Mouse (Mus musculus): ENCODE results near the gene Bcl10. TPM values are rescaled to one million over a fixed set of nuclear protein-coding genes. Genes with fewer than 3 reads are reported as not detected.

The Bcl10 gene
- polyA plus RNA-seq, 1 experiment, result 15.0 TPM

- Histone ChIP-seq H3K4me3 (replicated peaks; ENCODE audit: insufficient read depth, low read depth, low read length) (no peak overlapping the region), H3K4me1 (ENCODE audit: control insufficient read depth, insufficient read depth, low read length) (no peaks in the 10 kb centered on the region; the same call in 1 of the 2 replicates), H3K27me3 (ENCODE audit: control insufficient read depth, insufficient read depth, low read length) (no peaks in the 10 kb centered on the region; the same call in 1 of the 2 replicates), H3K27ac (ENCODE audit: insufficient read depth, low read length) (no peak overlapping the region)
- TF ChIP-seq CTCF (IDR thresholded peaks at IDR 0.05; ENCODE audit: borderline replicate concordance, insufficient read depth, low read depth, low read length) (no peak), POLR2A (IDR thresholded peaks at IDR 0.05; ENCODE audit: borderline replicate concordance, insufficient read depth, low read length) (no peak)
- WGBS, result 48% methylated on average over 2 of the region's 2 CpGs
- no peak for DNase-seq
Observed at GRCm38 (mm10) chr3:145883233-145883632, 39.4 kb upstream of the Bcl10 start.

- Histone ChIP-seq H3K27me3 (ENCODE audit: control insufficient read depth, insufficient read depth, low read length) (no peaks in the 10 kb centered on the region; the same call in 1 of the 2 replicates), H3K27ac (ENCODE audit: insufficient read depth, low read length) (no peak overlapping the region), H3K4me3 (replicated peaks; ENCODE audit: insufficient read depth, low read depth, low read length) (no peak overlapping the region), H3K4me1 (ENCODE audit: control insufficient read depth, insufficient read depth, low read length) (no peaks in the 10 kb centered on the region; the same call in 1 of the 2 replicates)
- DNase-seq, result no peak
- 29% methylated on average over 4 of the region's 4 CpGs for WGBS
- TF ChIP-seq CTCF (IDR thresholded peaks at IDR 0.05; ENCODE audit: borderline replicate concordance, insufficient read depth, low read depth, low read length), result no peak
- TF ChIP-seq POLR2A (IDR thresholded peaks at IDR 0.05; ENCODE audit: borderline replicate concordance, insufficient read depth, low read length), result no peak
Observed at GRCm38 (mm10) chr3:145885376-145885775, 37.2 kb upstream of the Bcl10 start.

- Histone ChIP-seq H3K4me1 (ENCODE audit: control insufficient read depth, insufficient read depth, low read length) (no peaks in the 10 kb centered on the region; the same call in 1 of the 2 replicates), H3K27ac (ENCODE audit: insufficient read depth, low read length) (no peak overlapping the region), H3K4me3 (replicated peaks; ENCODE audit: insufficient read depth, low read depth, low read length) (no peak overlapping the region), H3K27me3 (ENCODE audit: control insufficient read depth, insufficient read depth, low read length) (no peaks in the 10 kb centered on the region)
- no peak for DNase-seq
- TF ChIP-seq POLR2A (IDR thresholded peaks at IDR 0.05; ENCODE audit: borderline replicate concordance, insufficient read depth, low read length), result no peak
- TF ChIP-seq CTCF (IDR thresholded peaks at IDR 0.05; ENCODE audit: borderline replicate concordance, insufficient read depth, low read depth, low read length), result no peak
- WGBS, result 46% methylated on average over 5 of the region's 5 CpGs
Observed at GRCm38 (mm10) chr3:145885851-145886464, 36.6 kb upstream of the Bcl10 start.

- Histone ChIP-seq H3K4me1 (ENCODE audit: control insufficient read depth, insufficient read depth, low read length) (no peaks in the 10 kb centered on the region; the same call in 1 of the 2 replicates), H3K27ac (ENCODE audit: insufficient read depth, low read length) (no peak overlapping the region), H3K4me3 (replicated peaks; ENCODE audit: insufficient read depth, low read depth, low read length) (no peak overlapping the region), H3K27me3 (ENCODE audit: control insufficient read depth, insufficient read depth, low read length) (no peaks in the 10 kb centered on the region)
- no peak for DNase-seq
- WGBS, result 74% methylated on average over 6 of the region's 6 CpGs
- TF ChIP-seq CTCF (IDR thresholded peaks at IDR 0.05; ENCODE audit: borderline replicate concordance, insufficient read depth, low read depth, low read length), result no peak
- TF ChIP-seq POLR2A (IDR thresholded peaks at IDR 0.05; ENCODE audit: borderline replicate concordance, insufficient read depth, low read length), result no peak
Observed at GRCm38 (mm10) chr3:145887430-145887971, 35.1 kb upstream of the Bcl10 start.

GRCm38 (mm10) chr3:145890346-145891132 is 32.1 kb upstream of the Bcl10 start:
- H3K27ac ChIP-seq (ENCODE audit: insufficient read depth, low read length), result no peak overlapping the region
- peak in 1 of 2 experiments; percentile 35 for DNase-seq

GRCm38 (mm10) chr3:145892451-145892850 is 30.2 kb upstream of the Bcl10 start:
- no peak overlapping the region for H3K4me3 ChIP-seq (replicated peaks; ENCODE audit: insufficient read depth, low read depth, low read length)
- DNase-seq, result no peak
- WGBS, result 89% methylated on average over 3 of the region's 3 CpGs
- H3K27ac ChIP-seq (ENCODE audit: insufficient read depth, low read length), result no peak overlapping the region
- no peaks in the 10 kb centered on the region for H3K4me1 ChIP-seq (ENCODE audit: control insufficient read depth, insufficient read depth, low read length)
- TF ChIP-seq POLR2A (IDR thresholded peaks at IDR 0.05; ENCODE audit: borderline replicate concordance, insufficient read depth, low read length) (no peak), CTCF (IDR thresholded peaks at IDR 0.05; ENCODE audit: borderline replicate concordance, insufficient read depth, low read depth, low read length) (no peak)
- H3K27me3 ChIP-seq (ENCODE audit: control insufficient read depth, insufficient read depth, low read length), result no peaks in the 10 kb centered on the region

More at GRCm38 (mm10) chr3:145890346-145891132, 32.1 kb upstream of the Bcl10 start:
- TF ChIP-seq CTCF (IDR thresholded peaks at IDR 0.05; ENCODE audit: borderline replicate concordance, insufficient read depth, low read depth, low read length) (no peak), POLR2A (IDR thresholded peaks at IDR 0.05; ENCODE audit: borderline replicate concordance, insufficient read depth, low read length) (no peak)
- Histone ChIP-seq H3K4me1 (ENCODE audit: control insufficient read depth, insufficient read depth, low read length) (no peaks in the 10 kb centered on the region), H3K27me3 (ENCODE audit: control insufficient read depth, insufficient read depth, low read length) (no peaks in the 10 kb centered on the region), H3K4me3 (replicated peaks; ENCODE audit: insufficient read depth, low read depth, low read length) (no peak overlapping the region)
- WGBS, result 49% methylated on average over 18 of the region's 18 CpGs

- no peak overlapping the region for H3K4me3 ChIP-seq (replicated peaks; ENCODE audit: insufficient read depth, low read depth, low read length)
- no peaks in the 10 kb centered on the region for H3K4me1 ChIP-seq (ENCODE audit: control insufficient read depth, insufficient read depth, low read length)
- no peak for DNase-seq
- no peaks in the 10 kb centered on the region for H3K27me3 ChIP-seq (ENCODE audit: control insufficient read depth, insufficient read depth, low read length)
- TF ChIP-seq CTCF (IDR thresholded peaks at IDR 0.05; ENCODE audit: borderline replicate concordance, insufficient read depth, low read depth, low read length) (no peak), POLR2A (IDR thresholded peaks at IDR 0.05; ENCODE audit: borderline replicate concordance, insufficient read depth, low read length) (no peak)
- no peak overlapping the region for H3K27ac ChIP-seq (ENCODE audit: insufficient read depth, low read length)
- WGBS, result 27% methylated on average over 12 of the region's 12 CpGs
Observed at GRCm38 (mm10) chr3:145894131-145894530, 28.5 kb upstream of the Bcl10 start.

Measured in cerebellum, adult 2 months (tissue).